Mouse (Mus musculus): ENCODE results near the gene Gas7.

Gas7 gene

DNA sequence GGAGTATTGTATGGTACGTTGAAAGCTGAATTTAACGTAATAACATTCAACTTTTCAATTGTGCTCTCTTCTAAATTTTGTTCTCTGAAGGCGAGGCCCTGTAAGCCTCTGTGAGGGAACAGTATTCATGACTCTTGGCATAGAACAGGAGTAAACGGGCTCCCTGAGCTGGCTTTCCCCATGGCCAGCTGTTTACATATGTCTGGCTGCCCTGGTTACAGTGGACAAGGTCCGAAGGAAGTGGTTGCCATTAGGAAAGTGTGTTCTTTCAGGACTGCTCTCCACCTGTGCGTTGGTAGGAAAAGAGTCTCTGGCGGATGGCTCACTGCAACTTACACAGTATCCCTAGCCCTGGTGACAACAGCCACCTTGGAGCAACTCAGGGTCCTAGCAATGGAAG, 171.9 kb downstream of the Gas7 start:
- no peak for DNase-seq (ENCODE audit: low spot score)

DNA sequence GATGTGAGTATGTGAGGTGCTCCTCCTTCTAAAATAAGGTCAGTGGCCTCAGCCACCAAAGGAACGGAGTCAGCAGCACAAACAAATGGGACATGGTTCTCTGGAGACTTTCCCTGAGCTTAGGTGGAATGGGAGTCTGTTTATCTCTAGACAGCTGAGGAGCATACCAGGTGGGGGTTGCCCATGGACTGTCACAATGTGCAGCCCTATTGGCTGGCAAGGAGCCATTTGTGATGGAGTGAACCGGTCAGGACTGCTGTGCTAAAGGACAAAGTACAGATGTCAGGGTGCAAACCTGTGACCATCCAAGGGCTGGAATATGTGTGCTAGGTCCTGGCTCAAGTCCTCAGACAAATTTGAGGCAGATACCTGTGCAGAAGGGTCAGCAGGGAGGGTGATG, 173.3 kb downstream of the Gas7 start:
- DNase-seq (ENCODE audit: low spot score): no peak

DNA sequence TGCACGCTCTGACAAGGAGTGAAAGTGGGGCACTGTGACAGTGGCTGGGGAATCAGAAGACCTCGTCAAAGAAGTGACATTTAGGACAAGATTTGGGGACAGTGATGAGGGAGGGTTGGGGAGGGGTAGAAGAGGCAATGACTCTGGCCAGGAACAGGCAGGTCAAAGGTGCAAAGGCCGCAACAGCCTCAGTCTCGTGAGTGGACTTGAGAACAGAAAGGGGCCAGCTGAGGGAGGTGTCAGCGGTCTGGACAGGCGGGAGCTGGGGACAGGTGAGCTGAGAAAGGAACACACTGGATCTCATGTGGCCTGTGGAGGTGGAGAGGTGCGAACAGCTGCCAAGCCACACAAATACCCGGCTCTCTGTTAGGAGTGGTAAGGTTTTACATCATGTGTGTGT, 177.7 kb downstream of the Gas7 start:
- DNase-seq (ENCODE audit: low spot score): no peak

DNA sequence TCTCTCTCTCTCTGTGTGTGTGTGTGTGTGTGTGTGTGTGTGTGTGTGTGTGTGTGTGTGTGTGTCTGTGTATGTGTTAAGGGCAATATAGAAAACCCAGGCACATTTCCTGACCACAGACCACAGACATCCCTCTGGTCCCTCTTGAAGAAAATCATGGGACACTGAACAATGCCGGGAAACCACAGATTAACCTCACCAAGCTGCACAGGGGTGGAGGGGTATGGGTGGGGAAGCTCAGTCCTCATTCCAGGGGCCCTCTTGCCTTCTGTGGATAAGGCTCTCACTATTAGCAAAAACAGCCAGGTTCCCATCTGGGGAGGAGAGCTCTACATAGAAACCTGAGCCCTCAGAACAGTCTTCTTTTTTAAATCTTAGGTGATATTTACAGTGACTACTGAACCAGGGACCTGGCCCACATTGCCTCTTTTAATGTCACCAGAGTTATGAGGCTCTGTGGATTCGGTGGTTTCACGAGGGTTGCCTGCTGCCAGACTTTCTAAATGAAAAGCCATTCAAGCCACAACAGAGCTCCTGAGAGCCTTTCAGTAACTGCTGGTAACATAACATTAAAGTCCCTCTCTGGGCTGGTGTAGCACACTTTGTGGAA, 178.5 kb downstream of the Gas7 start:
- no peak for DNase-seq (ENCODE audit: low spot score)

DNA sequence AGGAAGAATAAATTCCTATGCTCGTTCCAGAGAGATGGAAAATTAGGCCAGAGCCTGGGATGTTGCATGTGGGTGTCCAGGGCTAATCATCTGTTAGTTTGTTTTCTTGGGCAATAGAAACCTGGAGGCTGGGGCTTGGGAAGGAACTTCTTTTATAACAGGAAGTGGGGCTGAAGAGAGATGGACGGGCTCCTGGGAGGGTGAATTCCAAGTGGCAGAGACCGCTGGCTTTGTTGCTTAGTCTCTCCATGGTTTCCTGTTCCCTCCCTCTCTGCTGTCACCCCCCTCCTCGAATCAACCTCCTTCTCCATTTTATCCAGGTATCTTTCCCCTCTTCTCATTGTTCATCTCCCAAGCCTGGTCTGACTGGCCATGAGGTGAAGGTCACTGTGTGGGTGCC, 181.0 kb downstream of the Gas7 start:
- no peak for DNase-seq (ENCODE audit: low spot score)

DNA sequence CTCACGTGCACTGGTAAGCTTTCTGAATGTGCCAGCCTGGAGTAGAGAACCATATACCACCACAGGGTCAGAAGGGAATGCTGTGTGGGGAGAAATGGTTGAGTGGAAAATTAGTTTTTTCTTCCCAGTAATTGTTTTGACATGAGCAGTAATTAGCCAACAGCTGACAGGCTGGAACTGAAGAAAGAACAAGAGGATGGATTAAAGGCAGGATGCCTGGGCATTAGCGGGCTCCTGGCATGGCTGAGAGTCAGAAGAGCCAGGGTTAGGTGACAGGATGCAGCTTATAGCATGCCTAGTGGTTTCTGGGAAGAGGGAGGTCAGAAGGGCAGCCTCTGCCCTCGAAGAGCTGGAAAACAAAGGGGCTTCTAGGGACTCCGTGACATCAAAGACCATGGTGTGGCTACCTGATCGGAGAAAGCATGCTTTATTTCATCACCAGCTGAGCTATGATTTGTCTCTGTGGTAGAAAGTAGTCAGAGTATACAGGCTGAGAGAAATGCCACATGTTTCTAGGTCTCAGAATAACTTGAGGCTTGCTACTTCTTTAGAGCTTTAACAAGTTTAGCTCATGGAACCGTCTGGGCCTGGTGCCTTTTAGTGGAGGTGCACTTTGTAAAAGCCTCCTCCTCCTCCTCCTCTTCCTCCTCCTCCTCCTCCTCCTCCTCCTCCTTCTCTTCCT, 181.8 kb downstream of the Gas7 start:
- no peak for DNase-seq (ENCODE audit: low spot score)

DNA sequence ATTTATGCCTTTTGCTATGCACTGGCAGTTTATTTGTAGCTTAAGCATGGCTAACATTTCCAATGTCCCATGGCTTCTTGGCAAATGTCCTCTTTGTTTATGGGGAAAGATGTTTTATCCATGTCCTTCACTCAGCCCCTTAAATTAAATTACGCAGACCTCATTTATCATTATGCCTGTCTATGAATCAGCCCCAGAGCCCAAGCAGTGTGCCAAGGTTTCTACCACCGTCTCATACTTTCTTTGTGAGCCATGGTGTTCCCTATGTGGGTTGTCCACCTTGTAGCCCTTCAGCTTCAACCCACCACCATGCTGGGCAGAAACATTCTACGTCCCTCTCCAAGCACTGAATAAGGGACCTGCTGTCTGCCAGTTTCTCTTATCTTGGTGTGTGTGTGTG, 183.2 kb downstream of the Gas7 start:
- DNase-seq (ENCODE audit: low spot score): no peak

DNA sequence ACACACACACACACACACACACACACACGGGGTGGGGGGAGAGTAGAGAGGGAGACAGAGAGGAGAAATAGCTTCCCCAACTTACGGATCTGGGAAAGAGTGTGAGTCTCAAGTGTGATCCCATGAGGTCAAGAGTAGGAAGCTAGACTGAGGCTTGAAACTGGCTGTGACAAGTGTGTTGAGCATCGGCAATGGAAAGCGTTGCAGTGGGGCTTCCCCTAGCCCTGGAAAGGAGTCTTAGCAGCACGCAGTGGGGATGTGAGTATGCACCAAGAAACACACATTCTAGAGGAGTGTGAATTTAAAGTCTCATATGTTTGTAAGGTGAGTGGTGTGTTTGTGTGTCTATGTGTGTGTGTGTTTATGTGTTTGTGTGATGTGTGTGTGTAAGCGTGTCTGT, 185.1 kb downstream of the Gas7 start:
- DNase-seq (ENCODE audit: low spot score): no peak

DNA sequence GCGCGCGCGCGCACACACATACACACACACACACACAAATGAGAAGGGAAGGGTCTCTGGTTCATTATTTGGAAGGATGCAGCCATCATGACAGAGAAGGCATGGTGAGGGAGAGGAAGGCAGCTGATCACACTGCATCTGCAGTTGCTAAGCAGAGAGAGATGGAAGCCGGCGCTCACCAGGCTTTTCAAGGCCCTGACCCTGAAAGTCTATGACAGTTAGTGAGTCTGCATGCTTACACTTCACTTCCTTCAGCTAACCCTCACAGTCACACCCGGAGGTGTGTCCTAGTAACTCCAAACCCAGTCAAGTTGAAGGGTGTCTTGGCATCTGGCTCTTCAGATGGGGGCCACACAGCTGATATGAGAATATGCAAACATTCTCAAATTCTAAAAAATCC, 187.2 kb downstream of the Gas7 start:
- DNase-seq (ENCODE audit: low spot score): no peak

DNA sequence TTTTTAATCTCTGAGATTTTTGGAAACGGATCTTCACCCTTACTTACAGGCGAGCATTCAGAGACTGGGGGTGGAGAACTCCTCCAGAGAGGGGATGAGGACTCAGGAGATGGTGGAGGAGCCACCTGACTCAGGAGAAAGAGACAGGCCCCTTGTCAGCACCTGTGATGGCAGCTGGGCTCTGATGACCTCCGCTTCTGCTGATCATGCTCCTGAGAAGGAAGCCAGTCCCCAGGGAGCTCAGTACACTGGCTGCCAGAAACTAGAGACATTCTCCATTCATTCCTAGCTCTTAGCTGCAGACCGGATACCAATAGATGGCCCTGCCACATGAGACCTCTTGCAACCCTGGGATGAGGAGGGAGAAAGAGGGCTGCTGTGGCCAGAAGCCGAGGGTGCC, 187.6 kb downstream of the Gas7 start:
- no peak for DNase-seq (ENCODE audit: low spot score)

DNA sequence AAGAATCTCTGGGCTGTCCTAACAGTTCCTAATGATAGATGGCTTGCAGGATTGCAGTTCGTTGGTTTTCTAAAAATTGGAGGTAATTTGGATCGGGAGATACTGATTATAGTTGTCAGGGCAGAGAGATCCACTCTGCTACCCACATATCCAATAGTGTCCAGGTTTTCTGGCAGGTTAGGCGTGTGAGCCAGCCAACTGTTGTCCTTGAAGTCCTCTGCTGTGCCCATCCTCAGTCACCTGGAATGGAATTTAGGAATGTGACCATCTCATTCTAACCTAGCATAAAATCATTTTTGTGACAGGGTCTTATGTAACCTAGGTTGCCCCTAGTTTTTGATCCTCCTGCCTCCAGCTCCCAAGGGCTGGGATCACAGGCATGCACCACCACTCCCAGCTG, 188.2 kb downstream of the Gas7 start:
- no peak for DNase-seq (ENCODE audit: low spot score)

DNA sequence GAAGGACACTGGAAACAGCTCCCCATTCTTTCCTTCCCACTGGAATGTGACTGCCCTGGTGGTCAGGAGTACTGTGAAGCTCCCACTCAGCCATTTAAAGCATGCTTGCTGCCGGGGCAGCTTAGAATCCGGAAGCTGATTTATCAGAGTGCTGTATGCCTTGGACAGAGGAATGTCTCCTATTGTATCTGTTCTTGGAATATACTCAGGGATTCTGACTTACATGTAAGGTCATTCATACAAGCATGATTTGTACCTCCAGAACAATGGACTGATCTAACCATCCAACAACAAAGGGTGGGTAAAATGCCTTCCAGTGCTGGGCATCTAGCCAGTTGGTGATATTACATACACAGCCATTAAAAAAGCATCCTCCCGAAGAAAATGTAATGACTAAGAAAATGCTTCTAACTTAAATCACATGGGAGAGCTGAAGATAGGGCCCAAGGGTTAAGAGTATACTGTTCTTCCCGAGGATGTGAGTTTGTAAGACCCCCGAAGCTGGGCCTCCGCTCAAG, 189.5 kb downstream of the Gas7 start:
- DNase-seq (ENCODE audit: low spot score): no peak

DNA sequence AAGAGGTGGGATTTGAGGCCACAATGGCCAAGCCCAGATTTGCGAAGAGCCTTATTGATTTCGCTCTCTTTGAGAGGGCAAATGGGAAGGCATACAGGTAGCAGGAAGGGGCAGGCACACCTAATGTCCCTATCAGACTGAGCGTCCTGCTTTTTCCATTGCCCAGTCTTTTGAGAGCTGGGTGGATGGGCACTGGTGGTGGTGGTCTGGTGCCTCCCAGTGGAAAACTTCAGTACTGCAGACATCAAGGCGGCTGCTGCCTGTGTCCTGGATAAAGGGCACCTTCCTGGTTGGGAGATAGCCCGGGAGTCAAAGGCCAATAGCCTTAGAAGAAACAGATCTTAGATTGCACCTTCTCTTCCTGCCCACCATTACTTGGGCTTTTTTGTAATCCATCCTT, 192.5 kb downstream of the Gas7 start:
- peak; percentile 35 for DNase-seq (ENCODE audit: low spot score)

DNA sequence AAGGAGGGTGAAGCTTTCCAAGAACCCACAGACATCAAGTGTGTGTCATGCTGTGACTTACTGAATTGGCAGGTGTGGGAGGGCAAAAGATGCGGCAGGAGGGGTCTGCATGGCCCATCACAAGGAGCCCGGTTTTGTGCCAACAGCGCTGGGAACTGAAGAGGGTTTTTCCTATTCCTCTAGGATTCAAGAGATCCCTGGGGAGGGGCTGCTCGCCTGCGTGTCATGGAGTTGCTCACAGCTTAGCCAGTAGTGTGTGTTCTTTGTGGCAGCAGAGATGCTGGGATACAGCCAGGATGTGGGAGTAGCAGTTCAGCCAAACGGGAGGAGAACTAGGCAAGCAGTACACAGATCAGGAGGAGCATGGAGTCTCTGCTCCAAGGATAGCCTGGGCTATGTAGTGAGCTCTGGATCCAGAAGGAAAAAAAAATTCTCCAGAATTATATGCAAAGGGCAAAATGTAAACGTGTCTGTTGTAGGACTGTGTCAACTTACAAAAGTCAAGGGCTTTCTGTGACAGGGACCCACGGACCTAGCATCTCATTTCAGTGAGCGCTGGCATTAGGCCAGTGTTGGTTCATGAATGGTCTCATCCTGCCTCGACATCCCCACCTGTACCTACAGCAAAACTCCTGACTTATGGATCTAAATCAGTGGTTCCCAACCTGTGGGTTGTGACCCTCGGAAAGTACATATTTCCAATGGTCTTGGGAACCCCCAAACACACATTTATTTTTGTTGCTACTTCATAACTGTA, 193.6 kb downstream of the Gas7 start:
- no peak for DNase-seq (ENCODE audit: low spot score)

DNA sequence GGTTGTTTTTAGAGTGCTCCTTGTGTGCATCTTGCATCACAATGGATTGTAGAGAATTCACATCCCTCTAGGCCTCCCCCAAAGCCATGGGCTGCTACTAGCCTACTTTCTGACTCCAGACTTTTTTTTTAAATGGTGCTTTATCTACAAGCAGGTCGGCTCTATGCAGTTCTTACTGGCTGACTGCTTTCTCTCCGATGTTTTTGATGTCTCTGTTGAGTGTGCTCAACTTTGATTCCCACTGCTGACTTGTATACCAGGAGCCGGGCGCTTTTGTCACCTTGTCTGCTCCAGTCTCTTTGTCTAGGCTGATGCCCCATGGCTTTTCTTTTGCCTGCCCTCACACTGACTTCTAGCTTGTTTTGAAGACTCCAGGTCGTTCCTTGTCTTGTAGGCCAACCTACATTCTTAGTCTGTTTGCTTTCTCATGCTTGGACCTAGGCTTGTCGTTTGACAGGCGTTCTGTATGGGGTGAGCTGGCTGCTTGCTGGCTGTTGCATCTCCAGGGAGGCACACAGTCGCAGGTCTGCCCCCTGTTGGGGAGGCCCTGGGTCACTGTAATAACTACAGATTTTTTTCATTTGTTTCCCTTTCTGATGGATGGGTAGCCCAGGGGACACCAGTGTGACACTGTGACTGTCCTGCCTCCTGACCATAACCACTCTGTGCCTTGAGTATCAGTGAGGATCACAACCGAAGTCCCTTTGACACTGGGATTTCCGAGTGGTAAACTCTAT, 194.9 kb downstream of the Gas7 start:
- DNase-seq (ENCODE audit: low spot score): no peak

DNA sequence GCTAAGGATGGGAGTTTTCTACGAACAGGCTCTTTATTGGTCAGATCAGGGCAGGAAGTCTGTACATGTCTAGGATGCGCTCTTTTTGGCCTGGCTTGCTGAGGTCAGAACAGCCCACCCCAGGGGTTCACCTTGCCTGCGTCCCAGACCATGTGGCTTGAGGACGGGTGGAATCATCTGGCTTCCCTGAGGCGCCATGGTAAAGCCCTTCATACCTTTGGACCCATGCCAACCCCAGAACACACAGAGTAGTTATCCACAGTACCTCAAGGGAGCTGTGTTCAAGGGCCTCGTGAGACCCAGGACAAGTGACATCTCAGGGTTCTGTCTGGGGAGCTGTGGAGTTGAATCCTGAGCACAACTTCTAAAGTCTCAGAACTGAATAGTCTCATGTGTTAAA, 196.5 kb downstream of the Gas7 start:
- no peak for DNase-seq (ENCODE audit: low spot score)

DNA sequence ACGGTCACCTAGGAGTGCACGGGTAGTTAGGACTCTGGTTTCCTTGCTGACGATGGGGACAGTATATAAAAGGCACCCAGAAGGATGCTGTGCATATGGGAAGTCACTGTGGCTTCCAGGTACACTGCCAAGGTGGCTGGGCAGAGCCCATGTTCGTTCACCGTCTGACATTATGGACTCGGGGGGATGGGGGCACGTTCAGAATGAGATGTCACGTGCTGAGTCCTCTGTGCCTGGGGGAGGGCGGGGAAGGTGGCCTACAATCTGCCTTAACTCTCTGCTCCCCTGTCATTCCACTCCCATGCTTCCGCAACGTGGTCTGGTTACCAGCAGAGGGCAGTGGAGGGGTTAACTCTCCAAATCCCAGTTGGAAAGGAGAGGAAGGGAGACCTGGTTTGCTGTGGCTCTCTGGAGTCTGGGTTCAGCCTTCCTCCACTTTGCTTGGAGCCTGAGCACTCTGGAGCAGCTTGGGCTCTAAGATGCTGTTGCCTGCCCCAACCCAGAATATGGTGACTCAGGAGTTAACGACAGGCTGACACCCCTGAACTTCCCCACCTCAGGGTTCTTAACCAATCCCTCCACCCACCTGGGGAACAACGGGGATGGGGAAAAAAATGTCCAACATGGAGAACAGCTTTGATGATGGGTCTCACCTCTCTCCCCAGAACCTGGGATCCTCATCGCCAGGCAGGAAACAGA, 197.1 kb downstream of the Gas7 start:
- DNase-seq (ENCODE audit: low spot score): no peak

DNA sequence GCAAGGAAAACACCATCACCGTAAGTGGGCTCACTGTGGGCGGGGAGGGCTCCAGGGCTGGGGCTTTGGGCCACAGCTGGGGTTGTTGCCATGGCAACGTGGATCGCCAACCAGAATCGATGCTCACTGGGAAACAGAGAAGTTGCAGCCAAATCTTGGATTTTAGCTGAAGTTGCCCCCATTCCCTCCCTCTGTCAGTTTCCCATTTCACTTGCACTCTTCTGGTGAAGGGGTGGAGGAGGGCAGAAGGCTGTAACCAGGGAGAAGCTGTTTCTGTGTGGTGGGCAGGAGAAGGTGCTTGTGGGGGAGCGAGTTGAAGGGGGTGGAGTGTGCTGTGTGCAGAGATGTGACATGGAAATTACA, 197.6 kb downstream of the Gas7 start:
- no peak for DNase-seq (ENCODE audit: low spot score)

DNA sequence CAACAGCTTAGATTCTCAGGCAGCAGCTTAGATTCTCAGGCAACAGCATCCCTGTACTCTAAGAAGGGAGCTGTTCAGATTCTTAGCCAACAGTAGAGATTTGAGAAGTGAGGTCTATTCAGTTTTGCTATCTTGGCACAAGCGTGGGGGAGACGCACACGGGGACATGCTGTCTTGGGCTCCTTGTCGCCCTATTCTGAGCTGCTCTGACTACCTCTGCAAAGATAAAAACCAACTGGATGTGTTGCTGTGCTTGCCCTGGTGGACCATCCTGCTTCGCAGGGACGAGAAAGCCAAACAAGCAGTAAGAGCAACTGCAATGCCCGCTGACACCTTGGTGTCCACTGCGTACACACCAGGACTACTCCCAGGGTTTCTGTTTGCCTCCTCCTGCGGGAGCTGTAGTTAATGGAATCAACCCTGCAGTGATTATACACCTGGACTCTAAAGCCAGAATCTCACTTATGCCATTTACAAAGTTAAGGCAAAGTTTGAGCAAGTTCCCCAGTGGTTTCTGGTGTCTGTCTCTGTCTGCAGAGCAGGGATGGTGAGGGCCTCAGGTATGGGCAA, 198.4 kb downstream of the Gas7 start:
- no peak for DNase-seq (ENCODE audit: low spot score)

DNA sequence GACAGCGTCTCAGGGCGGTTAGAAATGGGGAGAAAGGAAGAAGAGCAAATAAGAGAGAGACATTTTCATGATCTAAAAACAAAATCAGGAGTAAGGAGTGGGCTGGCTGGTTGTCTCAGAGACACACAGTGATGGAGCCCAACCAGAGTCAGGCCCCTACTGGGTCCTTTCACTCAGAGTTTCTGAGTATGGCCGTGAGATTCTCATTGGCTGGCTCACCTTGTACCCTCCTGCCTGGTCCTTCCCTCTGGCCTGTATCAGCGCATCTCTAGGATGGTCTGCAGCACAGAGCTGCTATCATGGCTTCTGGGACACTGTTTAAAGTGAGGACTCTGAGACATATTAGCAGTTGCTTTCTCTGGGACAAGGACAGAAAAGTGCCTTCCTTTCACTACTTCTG, 199.3 kb downstream of the Gas7 start:
- no peak for DNase-seq (ENCODE audit: low spot score)

DNA sequence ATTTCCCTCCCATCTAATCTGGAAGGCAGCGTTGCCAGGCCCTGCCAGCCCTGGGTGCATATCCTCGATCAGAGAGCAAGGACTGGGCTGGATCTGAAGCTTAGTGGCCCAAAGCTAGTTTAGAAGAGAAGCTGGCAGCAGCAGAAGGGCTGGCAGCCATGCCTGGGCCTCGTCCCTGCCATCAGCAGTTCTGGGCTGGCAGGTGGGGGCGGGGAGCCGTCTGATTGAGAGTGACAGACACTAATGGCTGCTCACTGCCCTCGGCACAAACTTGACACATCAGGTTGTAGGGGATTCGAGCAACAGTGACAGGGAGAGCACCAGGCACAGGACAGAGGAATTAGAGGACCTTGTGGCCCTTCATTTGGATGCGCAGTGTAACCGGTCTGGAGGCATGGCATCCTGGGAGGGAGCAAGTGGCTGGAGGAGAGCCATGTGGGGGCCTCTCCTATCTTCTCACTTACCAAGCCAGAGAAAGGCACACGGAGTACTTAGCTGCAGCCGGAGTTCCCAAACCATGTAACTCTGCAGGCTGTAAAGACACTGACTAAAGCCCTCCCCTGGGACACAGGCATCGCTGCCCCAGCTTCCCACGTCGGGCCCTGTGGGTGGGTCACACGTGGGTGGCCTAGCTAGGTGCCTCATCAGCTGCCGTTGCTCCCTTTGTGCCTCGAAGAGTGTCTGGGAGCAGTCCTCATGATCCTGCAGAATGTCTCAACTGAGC, 200.2 kb downstream of the Gas7 start:
- no peak for DNase-seq (ENCODE audit: low spot score)
